Mouse (Mus musculus): Measurements from ENCODE around the gene Entpd1.

Entpd1 gene

DNA sequence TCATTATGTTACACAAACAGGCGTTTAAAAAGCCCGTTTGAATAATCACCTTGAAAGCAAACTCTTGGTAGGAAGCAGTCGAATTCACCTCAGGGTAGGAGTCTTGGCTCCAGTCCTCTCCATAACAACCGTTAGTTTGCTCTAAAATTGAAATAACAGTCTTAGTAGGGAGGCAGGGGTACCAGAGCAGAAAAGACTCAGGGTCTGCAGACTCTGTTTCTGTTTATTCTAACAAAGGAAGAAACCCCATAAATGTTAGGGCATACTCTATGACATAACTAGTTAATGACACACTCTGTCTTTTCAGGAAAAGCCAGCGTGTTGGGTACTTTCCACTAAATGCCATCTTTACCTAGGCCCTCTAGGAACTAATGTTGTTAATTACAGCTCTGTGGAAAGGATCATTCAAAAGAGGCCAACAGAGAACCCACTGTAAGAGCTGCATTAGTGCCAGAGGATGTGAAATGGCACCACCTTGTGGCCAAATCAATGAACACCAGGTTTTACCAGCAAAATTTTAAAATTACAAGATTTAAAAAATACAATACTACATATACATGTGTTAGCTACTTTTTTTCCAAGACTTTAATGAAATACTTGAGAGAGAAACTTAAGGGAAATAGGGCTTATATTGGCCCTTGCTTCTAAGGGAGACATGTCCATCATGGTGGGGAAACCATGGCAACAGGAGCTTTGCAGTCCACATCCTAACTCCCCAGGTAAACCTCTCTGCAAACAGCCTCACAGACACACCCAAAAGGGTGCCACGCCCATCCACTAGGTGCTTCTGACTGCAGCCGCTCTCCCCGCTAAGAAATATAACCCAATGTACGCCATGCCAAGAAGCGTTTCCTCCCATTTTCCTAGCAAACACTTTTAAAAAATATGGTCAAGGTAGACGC, 110.2 kb downstream of the Entpd1 start:
- no peak for TF ChIP-seq GATA4 (IDR thresholded peaks at IDR 0.05; ENCODE audit: insufficient replicate concordance, low read length)

DNA sequence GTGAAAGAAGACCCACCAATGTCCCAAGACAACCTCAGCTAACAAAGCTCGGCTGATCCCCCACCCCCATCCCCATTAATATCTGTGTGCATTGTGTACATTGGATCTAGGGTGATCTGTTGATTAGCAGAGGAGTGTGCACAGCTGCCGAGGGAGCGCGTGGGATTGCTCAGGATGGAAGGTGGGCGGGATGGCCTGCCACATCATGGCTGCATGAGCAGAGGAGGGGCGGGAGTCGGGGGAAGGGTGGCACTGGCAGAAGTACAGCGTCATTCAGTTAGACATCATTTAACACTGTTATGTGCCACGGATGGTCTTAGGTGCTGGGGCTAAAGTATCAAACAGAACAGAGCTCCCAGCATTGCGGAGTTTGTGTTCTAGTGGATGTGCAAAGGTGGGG, 111.3 kb downstream of the Entpd1 start:
- no peak for TF ChIP-seq GATA4 (IDR thresholded peaks at IDR 0.05; ENCODE audit: insufficient replicate concordance, low read length)

GRCm38 (mm10) chr19:40726148-40726547, 114.0 kb downstream of the Entpd1 start:
- no peak for TF ChIP-seq GATA4 (IDR thresholded peaks at IDR 0.05; ENCODE audit: insufficient replicate concordance, low read length)

- no peak for TF ChIP-seq GATA4 (IDR thresholded peaks at IDR 0.05; ENCODE audit: insufficient replicate concordance, low read length)
Measured at GRCm38 (mm10) chr19:40726614-40727013, 114.4 kb downstream of the Entpd1 start.

DNA sequence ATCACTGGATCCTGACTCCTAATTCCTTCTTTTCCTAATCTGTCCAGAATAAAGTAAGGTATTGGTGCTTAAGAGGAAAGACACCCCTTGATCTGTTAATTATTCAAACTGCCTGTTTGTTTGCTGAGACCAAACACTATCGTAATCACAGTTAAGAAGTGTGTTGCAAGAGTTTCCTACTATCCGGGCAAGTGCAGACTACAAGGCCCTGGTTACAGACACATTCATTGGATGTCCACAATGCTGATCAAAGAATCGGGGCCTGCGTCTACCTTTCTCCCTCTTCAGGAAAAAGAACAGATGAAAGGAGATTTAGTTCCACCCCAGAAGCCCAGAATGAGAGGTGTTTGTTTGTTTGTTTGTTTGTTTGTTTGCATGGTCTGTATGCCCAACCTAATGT, 116.0 kb downstream of the Entpd1 start:
- no peak for TF ChIP-seq GATA4 (IDR thresholded peaks at IDR 0.05; ENCODE audit: insufficient replicate concordance, low read length)

DNA sequence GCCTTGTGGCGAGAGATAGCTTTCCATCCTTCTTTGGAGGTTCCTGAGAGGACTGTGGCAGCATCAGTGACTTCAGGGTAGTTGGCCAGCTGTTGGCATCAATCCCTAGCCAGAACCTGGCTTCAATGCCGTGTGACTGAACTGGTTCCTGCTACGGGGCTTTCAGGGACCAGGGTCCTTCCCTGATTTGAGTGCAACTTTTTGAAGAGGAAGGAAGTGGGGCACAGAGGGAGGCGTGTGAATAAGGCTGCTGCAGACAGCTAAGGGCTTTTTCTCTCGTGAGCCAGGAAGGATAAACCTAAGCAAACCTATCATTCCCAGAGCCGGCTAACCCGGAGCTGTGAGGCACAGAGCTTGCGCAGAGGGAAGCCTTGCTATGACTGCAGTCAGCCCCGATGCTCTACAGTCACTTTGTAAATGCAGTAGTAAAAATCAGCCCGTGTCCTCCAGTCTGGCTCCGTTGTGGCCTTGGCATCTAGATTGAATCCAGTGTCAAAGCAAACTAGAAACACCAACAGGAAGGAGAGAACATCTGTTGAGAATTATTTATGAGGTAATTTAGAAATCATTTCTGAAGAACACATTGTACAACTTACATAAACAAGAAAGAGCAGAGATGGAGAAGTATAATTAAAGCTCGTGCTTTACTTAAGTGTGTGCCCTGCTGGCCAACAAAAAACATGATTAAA, 116.7 kb downstream of the Entpd1 start:
- TF ChIP-seq GATA4 (IDR thresholded peaks at IDR 0.05; ENCODE audit: insufficient replicate concordance, low read length), result no peak

GRCm38 (mm10) chr19:40733409-40733808, 121.2 kb downstream of the Entpd1 start:
- TF ChIP-seq GATA4 (IDR thresholded peaks at IDR 0.05; ENCODE audit: insufficient replicate concordance, low read length), result no peak

GRCm38 (mm10) chr19:40733849-40734248, 121.7 kb downstream of the Entpd1 start:
- no peak for TF ChIP-seq GATA4 (IDR thresholded peaks at IDR 0.05; ENCODE audit: insufficient replicate concordance, low read length)

DNA sequence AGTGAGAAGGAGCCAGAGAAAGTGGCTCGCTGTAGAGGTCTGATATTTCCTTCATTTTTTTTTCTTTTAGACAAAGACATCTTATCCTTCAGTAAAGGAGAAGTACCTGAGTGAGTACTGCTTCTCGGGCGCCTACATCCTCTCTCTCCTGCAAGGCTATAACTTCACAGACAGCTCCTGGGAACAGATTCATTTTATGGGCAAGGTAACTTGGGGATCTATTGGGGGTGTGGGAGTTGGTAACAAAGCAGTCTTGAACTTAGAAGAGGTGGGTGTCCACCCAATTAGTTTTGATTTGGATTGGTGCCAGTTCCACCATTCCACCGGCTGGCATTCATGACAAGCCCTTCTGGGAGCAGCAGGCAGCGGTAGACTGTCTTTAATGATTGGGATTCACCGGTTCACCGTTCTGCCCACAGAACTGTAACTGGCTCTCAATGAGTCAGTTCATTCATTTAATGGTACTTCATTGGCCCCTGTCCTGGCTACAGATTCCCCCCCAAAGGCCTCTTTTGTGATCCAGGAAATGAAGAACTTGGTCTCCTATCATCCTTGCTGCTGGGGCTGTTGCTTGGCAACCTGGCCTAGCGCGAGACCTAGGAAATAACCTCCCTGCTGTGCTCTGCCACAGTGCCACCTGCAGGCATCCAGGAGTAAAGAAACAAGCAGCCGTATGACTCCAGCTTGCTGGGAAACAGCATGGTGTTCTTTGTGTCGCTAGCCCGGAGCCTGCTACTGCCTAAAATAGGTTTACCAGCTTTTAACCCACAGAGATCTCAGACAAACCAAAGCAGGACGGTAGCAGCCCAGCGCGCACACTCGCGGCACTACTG, 124.7 kb downstream of the Entpd1 start:
- no peak for TF ChIP-seq GATA4 (IDR thresholded peaks at IDR 0.05; ENCODE audit: insufficient replicate concordance, low read length)

DNA sequence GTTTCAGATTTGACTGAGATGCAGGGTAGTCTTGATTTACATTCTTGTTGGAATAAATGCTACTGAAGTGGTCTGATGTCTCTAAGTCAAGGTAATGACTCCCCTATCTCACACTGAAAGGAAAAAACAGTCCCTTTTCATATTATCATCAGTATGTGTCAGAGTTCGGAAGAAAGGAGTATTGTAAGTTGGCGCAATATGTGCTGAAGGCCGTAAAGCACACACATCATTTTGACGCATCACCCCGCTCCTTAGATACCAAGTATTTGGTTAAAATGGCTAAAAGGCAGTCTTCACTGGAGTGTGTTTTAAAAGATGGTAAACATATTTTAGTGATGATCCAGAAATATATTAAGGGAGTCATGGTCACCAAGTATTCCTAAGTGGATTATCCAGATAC, 125.4 kb downstream of the Entpd1 start:
- no peak for TF ChIP-seq GATA4 (IDR thresholded peaks at IDR 0.05; ENCODE audit: insufficient replicate concordance, low read length)

DNA sequence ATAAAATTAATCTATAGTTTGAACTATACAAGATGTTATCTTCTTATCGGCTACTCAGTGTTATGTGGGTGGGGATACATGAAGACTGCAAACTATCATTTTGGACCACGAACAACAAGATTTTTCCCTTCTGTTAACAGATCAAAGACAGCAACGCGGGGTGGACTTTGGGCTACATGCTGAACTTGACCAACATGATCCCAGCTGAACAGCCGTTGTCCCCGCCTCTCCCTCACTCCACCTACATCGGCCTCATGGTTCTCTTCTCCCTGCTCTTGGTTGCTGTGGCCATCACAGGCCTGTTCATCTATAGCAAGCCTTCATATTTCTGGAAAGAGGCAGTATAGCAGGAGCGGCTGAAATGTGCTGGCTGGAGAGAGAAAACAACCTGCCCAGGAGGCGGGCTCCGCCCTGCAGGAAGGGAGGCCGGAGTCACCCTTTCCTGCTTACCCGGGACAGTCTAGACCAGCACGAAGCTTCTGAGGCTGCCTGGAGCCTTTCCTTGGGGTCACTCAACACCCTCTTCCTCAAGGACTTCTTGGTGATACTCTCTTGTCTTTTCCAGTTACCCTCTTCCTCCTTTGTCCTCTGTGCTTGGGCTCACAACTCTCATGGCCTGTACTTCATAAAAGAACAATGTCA, 126.6 kb downstream of the Entpd1 start:
- no peak for TF ChIP-seq GATA4 (IDR thresholded peaks at IDR 0.05; ENCODE audit: insufficient replicate concordance, low read length)

GRCm38 (mm10) chr19:40746603-40747002, 134.4 kb downstream of the Entpd1 start:
- TF ChIP-seq GATA4 (IDR thresholded peaks at IDR 0.05; ENCODE audit: insufficient replicate concordance, low read length), result no peak

DNA sequence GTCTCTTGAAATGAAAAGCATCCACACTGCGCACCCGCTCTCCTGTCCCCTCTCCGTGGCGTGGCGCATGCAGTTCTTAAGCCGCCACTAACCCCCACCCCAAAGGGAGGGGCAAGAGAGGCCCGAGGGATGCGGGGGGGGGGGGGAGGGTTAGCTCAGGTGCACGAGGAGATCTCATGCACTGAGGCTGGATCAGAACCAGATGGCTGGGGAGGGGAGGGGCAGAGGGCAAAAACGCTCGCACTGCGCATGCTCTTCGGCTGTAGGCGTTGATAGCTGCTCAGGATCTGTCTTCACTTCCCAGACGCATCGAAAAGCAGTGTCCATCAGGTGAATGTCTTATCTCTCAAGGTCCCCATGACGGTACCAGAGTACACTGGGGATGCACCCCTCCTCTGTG, 136.4 kb downstream of the Entpd1 start, which contains the start of gene Cc2d2b:
Cc2d2b (plus strand) TSS at position 195 of the 400 bp plus-strand sequence.
- TF ChIP-seq GATA4 (IDR thresholded peaks at IDR 0.05; ENCODE audit: insufficient replicate concordance, low read length), result no peak

DNA sequence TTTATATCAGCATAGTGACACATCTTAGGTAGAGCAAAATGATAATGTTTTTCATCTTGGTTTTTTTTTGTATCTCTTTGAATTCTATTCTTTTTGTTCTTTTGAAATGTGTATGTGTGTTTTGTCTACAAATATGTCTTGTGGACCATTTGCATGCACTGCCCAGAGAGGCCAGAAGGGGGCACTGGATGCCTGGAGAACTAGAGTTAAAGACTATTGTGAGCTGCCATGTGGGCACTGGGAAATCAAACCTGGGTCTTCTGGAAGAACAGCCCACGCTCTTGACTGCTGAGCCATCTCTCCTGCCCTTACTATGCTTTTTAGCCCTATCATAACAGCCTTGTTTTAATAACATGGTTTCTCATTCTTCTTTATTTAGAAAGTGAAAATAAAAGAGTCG, 142.1 kb downstream of the Entpd1 start:
- TF ChIP-seq GATA4 (IDR thresholded peaks at IDR 0.05; ENCODE audit: insufficient replicate concordance, low read length), result no peak

- TF ChIP-seq GATA4 (IDR thresholded peaks at IDR 0.05; ENCODE audit: insufficient replicate concordance, low read length), result no peak
Measured at GRCm38 (mm10) chr19:40760071-40760470, 147.9 kb downstream of the Entpd1 start.

Data from liver, adult (tissue).